Mouse (Mus musculus): ENCODE results near the gene Smc6. TPM values are rescaled to one million over a fixed set of nuclear protein-coding genes. Genes with fewer than 3 reads are reported as not detected.
A peak's percentile ranks its signal among the peaks of the same experiment; 100 is the strongest.

Smc6 gene
- polyA plus RNA-seq, 1 experiment from 2014 or later: 96.9 TPM

DNA sequence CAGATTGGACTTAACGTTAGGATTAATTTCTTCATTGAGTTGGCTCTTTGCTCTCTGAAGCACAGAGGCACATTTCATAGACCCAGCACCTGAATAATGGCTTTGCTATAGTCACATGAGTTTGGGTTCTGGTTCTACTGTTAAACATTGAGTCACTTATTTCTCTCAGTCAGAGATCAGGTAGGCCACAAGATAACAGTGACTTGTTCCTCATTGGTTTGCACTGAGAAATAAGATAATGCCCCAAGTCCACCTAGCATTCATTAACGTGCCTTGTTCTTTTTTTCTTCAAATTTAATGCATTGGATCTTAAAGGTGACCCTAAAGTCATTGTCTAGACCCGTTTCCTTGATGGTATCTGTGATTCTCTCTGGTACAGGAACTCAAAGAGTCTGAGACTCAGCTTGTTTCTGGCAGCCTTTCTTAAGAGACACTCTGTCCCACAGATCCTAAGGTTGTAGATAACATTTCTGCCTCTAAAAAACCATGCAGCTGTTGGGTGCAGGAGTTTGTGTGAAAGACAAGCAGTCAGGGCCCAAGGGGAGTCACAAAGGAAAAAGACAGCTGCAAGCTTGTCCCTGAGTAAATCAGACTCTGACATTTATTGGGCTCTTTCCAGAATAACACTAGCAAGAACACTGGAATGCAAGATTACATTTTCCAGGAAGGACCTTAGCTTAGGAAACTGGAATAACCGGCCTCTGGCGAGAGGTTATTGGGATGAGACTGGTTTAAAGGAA is 39.0 kb upstream of the Smc6 start:
- no peaks in the 10 kb centered on the region for H3K27me3 ChIP-seq (ENCODE audit: control insufficient read depth, insufficient read depth, low read length)
- no peak overlapping the region for H3K4me2 ChIP-seq (ENCODE audit: low read depth, low read length)
- H3K9me3 ChIP-seq (ENCODE audit: control insufficient read depth, low read length): no peaks in the 10 kb centered on the region
- H3K27ac ChIP-seq (ENCODE audit: low read depth, low read length): no peak overlapping the region
- WGBS: 73% methylated on average over 5 of the region's 5 CpGs
- no peaks in the 10 kb centered on the region for H3K36me3 ChIP-seq (ENCODE audit: control insufficient read depth, insufficient read depth, low read length)
- ATAC-seq (ENCODE audit: low read depth): no peak
- no peaks in the 10 kb centered on the region for H3K4me1 ChIP-seq (ENCODE audit: control insufficient read depth, insufficient read depth, low read length)
- H3K9ac ChIP-seq (replicated peaks; ENCODE audit: low read depth, low read length): no peak overlapping the region
- no peak overlapping the region for H3K4me3 ChIP-seq (ENCODE audit: low read depth, low read length)

GRCm38 (mm10) chr12:11230267-11230666 is 35.4 kb upstream of the Smc6 start:
- Histone ChIP-seq H3K4me2 (ENCODE audit: low read depth, low read length) (no peak overlapping the region), H3K27me3 (ENCODE audit: control insufficient read depth, insufficient read depth, low read length) (no peaks in the 10 kb centered on the region), H3K4me3 (ENCODE audit: low read depth, low read length) (no peak overlapping the region), H3K36me3 (ENCODE audit: control insufficient read depth, insufficient read depth, low read length) (no peaks in the 10 kb centered on the region), H3K9me3 (ENCODE audit: control insufficient read depth, low read length) (no peaks in the 10 kb centered on the region), H3K4me1 (ENCODE audit: control insufficient read depth, insufficient read depth, low read length) (no peaks in the 10 kb centered on the region), H3K27ac (ENCODE audit: low read depth, low read length) (no peak overlapping the region), H3K9ac (replicated peaks; ENCODE audit: low read depth, low read length) (no peak overlapping the region)
- no peak for ATAC-seq (ENCODE audit: low read depth)
- 82% methylated on average over 2 of the region's 2 CpGs for WGBS

DNA sequence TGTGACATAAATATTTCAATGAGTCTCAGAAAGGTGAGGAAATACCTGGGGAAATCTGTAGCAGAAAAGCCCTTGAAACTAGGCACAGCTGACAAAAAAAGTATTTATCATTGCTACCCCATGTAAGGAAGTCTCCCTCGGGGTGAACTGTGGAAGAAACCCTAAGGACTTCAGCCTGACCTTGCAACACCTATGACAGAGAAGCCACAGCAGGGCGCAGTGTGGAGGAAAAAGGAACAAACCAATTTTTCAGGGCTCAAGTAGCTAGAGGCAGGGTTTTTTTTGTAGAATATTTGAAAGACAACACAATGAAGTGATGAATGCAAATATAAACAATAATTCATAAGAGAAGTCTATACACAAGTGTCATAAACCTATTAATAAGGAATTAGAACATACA is 29.7 kb upstream of the Smc6 start:
- Histone ChIP-seq H3K27me3 (ENCODE audit: control insufficient read depth, insufficient read depth, low read length) (no peaks in the 10 kb centered on the region), H3K36me3 (ENCODE audit: control insufficient read depth, insufficient read depth, low read length) (no peaks in the 10 kb centered on the region), H3K4me1 (ENCODE audit: control insufficient read depth, insufficient read depth, low read length) (no peaks in the 10 kb centered on the region), H3K4me2 (ENCODE audit: low read depth, low read length) (no peak overlapping the region), H3K9me3 (ENCODE audit: control insufficient read depth, low read length) (no peaks in the 10 kb centered on the region), H3K9ac (replicated peaks; ENCODE audit: low read depth, low read length) (no peak overlapping the region), H3K4me3 (ENCODE audit: low read depth, low read length) (no peak overlapping the region), H3K27ac (ENCODE audit: low read depth, low read length) (no peak overlapping the region)
- ATAC-seq (ENCODE audit: low read depth): no peak
- 85% methylated on average over 2 of the region's 2 CpGs for WGBS

DNA sequence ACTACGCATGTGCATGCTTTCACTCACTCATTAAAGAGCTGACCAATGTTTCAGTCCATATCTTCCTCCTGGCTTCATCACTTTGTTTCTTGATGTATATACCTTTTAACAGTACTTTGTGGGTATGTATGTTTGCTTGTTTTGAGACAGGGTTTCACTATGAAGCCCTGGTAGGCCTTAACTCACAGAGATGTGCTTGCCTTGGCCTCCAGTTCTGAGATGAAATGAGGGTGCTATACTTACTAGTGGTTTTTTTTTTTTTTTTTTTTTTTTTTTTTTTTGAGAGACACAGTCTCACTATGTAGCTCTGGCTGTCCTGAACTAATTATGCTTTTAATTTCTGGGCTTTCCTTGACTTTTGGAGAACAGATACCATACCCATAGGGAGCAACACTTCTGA is 18.2 kb upstream of the Smc6 start:
- H3K4me1 ChIP-seq (ENCODE audit: control insufficient read depth, insufficient read depth, low read length): no peaks in the 10 kb centered on the region
- H3K4me3 ChIP-seq (ENCODE audit: low read depth, low read length): no peak overlapping the region
- 98% methylated on average over 1 of the region's 1 CpGs for WGBS
- no peak overlapping the region for H3K4me2 ChIP-seq (ENCODE audit: low read depth, low read length)
- no peak for ATAC-seq (ENCODE audit: low read depth)
- H3K36me3 ChIP-seq (ENCODE audit: control insufficient read depth, insufficient read depth, low read length): no peaks in the 10 kb centered on the region
- H3K27me3 ChIP-seq (ENCODE audit: control insufficient read depth, insufficient read depth, low read length): no peaks in the 10 kb centered on the region
- H3K27ac ChIP-seq (ENCODE audit: low read depth, low read length): no peak overlapping the region
- no peaks in the 10 kb centered on the region for H3K9me3 ChIP-seq (ENCODE audit: control insufficient read depth, low read length)
- no peak overlapping the region for H3K9ac ChIP-seq (replicated peaks; ENCODE audit: low read depth, low read length)

DNA sequence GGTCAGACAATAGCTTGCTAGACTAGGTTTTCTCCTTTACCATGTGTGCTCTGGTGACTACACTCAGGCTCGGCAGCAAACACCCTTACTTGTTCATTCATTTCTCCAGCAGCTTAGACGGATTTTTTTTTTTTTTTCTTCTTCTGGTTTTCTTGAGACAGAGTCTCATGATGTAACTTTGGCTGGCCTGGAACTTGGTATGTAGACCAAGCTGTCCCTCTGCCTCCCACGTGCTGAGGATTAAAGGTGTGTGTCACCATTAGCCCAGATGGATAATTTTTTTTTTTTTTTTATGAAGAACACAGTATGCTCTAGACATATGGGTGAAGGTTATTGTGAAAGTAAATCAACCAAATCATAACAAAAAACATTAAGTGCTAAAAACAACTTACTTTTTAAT is 15.4 kb upstream of the Smc6 start:
- H3K9ac ChIP-seq (replicated peaks; ENCODE audit: low read depth, low read length): no peak overlapping the region
- no peak overlapping the region for H3K4me2 ChIP-seq (ENCODE audit: low read depth, low read length)
- no peaks in the 10 kb centered on the region for H3K9me3 ChIP-seq (ENCODE audit: control insufficient read depth, low read length)
- no peaks in the 10 kb centered on the region for H3K4me1 ChIP-seq (ENCODE audit: control insufficient read depth, insufficient read depth, low read length)
- no peak for ATAC-seq (ENCODE audit: low read depth)
- no peaks in the 10 kb centered on the region for H3K36me3 ChIP-seq (ENCODE audit: control insufficient read depth, insufficient read depth, low read length)
- H3K4me3 ChIP-seq (ENCODE audit: low read depth, low read length): no peak overlapping the region
- no peaks in the 10 kb centered on the region for H3K27me3 ChIP-seq (ENCODE audit: control insufficient read depth, insufficient read depth, low read length)
- no peak overlapping the region for H3K27ac ChIP-seq (ENCODE audit: low read depth, low read length)
- 87% methylated on average over 3 of the region's 3 CpGs for WGBS

DNA sequence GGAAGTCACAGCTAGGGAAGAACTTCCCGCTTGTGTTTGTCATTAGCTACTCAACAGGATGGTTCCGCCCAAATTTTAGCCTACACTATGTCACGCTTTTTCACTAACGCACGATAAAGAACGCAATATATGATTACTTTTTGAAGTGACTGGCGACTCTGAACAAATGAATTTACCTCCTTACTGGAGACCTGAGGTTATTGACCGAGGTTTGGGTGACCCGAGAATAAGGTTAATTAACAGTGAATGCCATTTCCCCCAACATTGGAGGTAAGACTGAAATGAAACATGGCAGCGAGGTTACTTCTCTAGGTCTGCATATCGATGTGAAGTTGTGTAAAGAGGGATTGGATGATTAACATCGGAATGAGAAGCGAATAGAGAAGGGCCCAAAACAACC is 791 bp upstream of the Smc6 start:
- no peak for ATAC-seq (ENCODE audit: low read depth)
- H3K27ac ChIP-seq (ENCODE audit: low read depth, low read length): no peak overlapping the region
- H3K9me3 ChIP-seq (ENCODE audit: control insufficient read depth, low read length): no peaks in the 10 kb centered on the region
- no peaks in the 10 kb centered on the region for H3K36me3 ChIP-seq (ENCODE audit: control insufficient read depth, insufficient read depth, low read length)
- 3% methylated on average over 13 of the region's 13 CpGs for WGBS
- H3K27me3 ChIP-seq (ENCODE audit: control insufficient read depth, insufficient read depth, low read length): no peaks in the 10 kb centered on the region
- H3K4me1 ChIP-seq (ENCODE audit: control insufficient read depth, insufficient read depth, low read length): peaks cover 27% of the 10 kb centered on the region
- H3K4me3 ChIP-seq (ENCODE audit: low read depth, low read length): peak overlapping the region; percentile 90
- H3K4me2 ChIP-seq (ENCODE audit: low read depth, low read length): peak overlapping the region; percentile 86
- H3K9ac ChIP-seq (replicated peaks; ENCODE audit: low read depth, low read length): no peak overlapping the region

DNA sequence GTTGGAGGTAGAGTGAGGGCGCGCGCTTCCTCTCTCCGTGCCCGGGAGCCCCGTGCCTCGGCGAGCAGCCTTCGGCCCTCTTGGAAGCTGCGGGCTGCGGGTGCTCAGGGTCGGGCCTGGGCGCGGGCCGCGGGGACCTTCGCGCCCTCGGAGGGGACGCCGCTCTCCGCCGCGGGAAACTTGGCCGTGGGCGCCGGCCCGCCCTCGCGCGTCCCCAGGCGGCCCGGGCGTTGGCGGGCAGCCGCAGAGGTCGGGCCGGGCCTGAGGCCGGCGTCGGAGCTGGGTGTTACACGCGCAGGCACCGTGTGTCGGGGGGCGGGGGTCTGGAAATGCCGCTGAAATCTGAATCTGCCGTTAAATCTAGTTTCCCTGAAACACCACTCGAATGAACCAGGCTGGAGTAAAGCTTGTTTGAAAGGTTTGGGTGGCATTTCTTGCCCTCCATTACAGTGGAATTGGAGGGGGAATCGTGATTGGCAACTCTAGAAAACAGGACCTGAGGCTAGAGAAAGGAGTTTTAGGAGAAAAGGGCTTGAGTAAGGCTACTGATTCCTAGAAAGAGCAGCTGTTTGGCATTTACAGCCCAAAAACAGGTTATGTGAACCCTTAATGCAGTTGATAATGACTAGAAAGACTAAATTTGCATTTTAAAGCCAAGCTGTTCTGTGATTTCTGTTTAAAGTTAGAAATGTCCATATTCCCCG is 748 bp downstream of the Smc6 start:
- no peaks in the 10 kb centered on the region for H3K9me3 ChIP-seq (ENCODE audit: control insufficient read depth, low read length)
- WGBS: under 1% methylated on average over 46 of the region's 51 CpGs
- H3K4me2 ChIP-seq (ENCODE audit: low read depth, low read length): peak overlapping the region; percentile 86
- H3K36me3 ChIP-seq (ENCODE audit: control insufficient read depth, insufficient read depth, low read length): no peaks in the 10 kb centered on the region
- peak overlapping the region; percentile 87 for H3K27ac ChIP-seq (ENCODE audit: low read depth, low read length)
- peaks cover 27% of the 10 kb centered on the region for H3K4me1 ChIP-seq (ENCODE audit: control insufficient read depth, insufficient read depth, low read length)
- H3K27me3 ChIP-seq (ENCODE audit: control insufficient read depth, insufficient read depth, low read length): no peaks in the 10 kb centered on the region
- peak; percentile 75 for ATAC-seq (ENCODE audit: low read depth)
- H3K4me3 ChIP-seq (ENCODE audit: low read depth, low read length): peak overlapping the region; percentile 90
- peak overlapping the region; percentile 88 for H3K9ac ChIP-seq (replicated peaks; ENCODE audit: low read depth, low read length)

- peak overlapping the region; percentile 88; the same call in 1 of the 2 replicates for H3K9ac ChIP-seq (replicated peaks; ENCODE audit: low read depth, low read length)
- WGBS: 4% methylated on average over 4 of the region's 4 CpGs
- H3K4me2 ChIP-seq (ENCODE audit: low read depth, low read length): peak overlapping the region; percentile 86
- no peak for ATAC-seq (ENCODE audit: low read depth)
- H3K36me3 ChIP-seq (ENCODE audit: control insufficient read depth, insufficient read depth, low read length): 0 out of 2 replicates have a peak, but pooled peaks cover 2% of the 10 kb centered on the region
- H3K27ac ChIP-seq (ENCODE audit: low read depth, low read length): no peak overlapping the region
- peaks cover 27% of the 10 kb centered on the region for H3K4me1 ChIP-seq (ENCODE audit: control insufficient read depth, insufficient read depth, low read length)
- no peaks in the 10 kb centered on the region for H3K9me3 ChIP-seq (ENCODE audit: control insufficient read depth, low read length)
- peak overlapping the region; percentile 90 for H3K4me3 ChIP-seq (ENCODE audit: low read depth, low read length)
- no peaks in the 10 kb centered on the region for H3K27me3 ChIP-seq (ENCODE audit: control insufficient read depth, insufficient read depth, low read length)
Measured at GRCm38 (mm10) chr12:11267030-11267429, 1.3 kb downstream of the Smc6 start.

DNA sequence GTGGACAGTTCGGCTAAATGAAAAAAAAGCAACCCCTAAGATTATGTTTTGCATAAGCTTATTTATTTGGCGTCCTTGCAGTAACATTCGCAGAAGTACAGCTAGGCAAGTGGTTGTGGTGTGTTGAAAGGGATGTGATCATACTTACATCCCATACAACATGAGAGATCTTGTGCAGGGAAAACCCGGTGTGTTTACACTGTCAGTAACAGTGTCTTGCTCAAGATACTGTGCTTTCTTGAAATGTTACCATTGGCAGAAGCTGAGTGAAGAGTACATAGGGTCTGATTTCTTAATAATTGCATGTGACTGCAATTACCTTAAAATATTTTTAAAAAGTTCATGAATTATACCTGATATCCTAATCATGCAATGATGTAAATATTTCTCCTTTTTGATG is 6.9 kb downstream of the Smc6 start:
- no peak for ATAC-seq (ENCODE audit: low read depth)
- Histone ChIP-seq H3K4me3 (ENCODE audit: low read depth, low read length) (no peak overlapping the region), H3K27me3 (ENCODE audit: control insufficient read depth, insufficient read depth, low read length) (no peaks in the 10 kb centered on the region), H3K27ac (ENCODE audit: low read depth, low read length) (no peak overlapping the region), H3K9ac (replicated peaks; ENCODE audit: low read depth, low read length) (no peak overlapping the region), H3K9me3 (ENCODE audit: control insufficient read depth, low read length) (no peaks in the 10 kb centered on the region), H3K36me3 (ENCODE audit: control insufficient read depth, insufficient read depth, low read length) (peaks cover 9% of the 10 kb centered on the region), H3K4me2 (ENCODE audit: low read depth, low read length) (no peak overlapping the region), H3K4me1 (ENCODE audit: control insufficient read depth, insufficient read depth, low read length) (peaks cover 10% of the 10 kb centered on the region)
- WGBS: 96% methylated on average over 4 of the region's 4 CpGs

All from neural tube, embryonic 14.5 days (tissue).